Mouse (Mus musculus): Measurements from ENCODE around the gene Dmgdh.

The Dmgdh gene

DNA sequence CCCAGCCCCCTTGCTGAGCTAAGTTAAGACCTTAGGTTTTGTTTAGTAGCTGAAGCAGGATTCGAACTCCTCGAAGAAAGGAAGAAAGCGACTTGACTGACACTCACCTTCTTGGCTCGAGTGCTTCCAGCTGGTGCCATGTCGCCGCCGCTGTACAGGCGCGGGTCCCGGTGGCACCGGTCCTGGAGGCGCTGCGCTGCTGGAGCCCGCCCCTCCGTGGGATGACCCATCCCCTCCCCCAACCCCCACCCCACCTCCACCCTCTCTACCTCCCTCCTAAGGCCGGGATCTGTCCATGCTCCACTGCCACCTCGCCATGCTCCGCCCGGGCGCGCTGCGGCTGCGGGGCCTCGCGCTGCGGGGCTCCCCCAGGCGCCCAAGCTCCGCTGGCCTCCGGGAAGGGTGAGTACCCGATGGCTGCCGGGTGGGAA, at the start of gene Dmgdh, which contains the start of gene Bhmt2:
Gene Dmgdh (plus strand): TSS at position 303 of the 431 bp plus-strand sequence.
Gene Bhmt2 (minus strand): TSS at position 172 of the 431 bp plus-strand sequence.
- no peak for DNase-seq (ENCODE audit: low read depth)

DNA sequence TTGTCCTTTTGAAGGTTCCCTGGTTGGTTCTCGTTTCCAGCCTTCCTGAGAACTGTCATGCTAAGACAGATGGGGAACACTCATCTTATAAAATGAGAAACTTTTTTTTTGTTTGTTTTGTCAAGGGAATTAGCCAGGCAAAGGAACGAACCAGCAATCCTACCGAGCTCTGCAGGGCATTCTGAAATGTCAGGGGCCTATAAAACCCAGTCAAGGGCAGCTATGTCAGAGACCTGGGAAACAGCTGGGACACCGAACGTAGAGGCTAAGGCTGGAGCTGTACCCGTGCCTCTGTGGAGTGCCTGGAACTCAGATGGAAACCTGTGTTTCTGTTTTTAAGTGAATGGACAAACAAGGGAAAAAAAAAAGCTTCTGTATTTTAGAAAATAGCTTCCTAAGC, 45.4 kb upstream of the Dmgdh start:
- no peak for DNase-seq (ENCODE audit: low read depth)

DNA sequence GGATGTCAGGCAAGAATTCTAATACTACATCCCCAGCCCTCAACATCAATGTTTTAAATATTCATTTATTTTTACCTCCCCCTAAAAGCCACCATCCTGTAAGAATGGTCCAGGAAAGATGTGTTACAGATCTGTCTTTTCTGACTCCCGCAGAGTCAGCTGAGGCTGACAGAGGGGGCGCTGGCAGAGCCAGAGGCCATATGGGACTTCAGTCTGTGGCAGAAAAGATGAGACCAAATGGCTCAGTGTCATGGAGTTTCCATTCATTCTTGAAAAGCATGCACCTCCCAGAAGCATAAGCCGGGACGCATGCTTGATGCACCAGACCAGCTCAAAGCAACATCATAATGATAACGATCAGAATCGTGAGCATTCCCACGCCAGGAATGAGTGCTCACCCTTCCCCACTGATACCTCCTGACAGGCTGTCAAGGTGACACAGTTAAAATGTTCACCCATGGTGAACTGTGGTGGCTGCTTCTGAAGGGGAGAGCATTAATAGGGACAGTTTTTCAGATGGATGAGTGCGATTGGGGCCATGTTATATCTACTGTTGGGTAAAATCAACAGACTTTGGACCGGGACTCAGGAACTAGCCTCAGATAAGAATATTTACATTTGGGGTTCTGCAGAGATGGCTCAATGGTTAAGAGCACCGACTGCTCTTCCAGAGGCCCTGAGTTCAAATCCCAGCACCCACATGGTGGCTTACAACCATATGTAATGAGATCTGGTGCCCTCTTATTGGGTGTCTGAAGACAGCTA, 43.1 kb upstream of the Dmgdh start:
- DNase-seq (ENCODE audit: low read depth) = no peak

DNA sequence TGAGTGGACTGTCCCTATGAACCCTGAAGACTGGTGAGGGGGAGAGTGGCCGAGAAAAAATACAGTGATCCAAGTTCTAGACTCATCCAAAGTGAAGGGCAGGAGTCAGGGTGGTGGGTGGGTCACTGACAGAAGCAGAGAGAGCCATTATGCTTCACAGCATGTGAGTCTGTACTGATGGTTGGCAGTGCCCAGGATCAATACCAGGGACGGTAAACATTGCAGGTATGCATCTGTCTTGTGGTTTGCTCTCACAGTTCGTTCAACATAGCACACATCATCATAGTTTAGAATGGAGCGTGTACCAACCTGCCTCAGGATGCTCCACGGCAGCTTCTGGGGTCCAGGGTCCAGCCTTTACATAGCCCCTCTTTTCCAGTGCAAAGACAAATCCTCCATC, 41.3 kb upstream of the Dmgdh start:
- DNase-seq (ENCODE audit: low read depth) = no peak

- DNase-seq (ENCODE audit: low read depth) = no peak
Measured at GRCm38 (mm10) chr13:93636561-93636960, 37.7 kb upstream of the Dmgdh start.

DNA sequence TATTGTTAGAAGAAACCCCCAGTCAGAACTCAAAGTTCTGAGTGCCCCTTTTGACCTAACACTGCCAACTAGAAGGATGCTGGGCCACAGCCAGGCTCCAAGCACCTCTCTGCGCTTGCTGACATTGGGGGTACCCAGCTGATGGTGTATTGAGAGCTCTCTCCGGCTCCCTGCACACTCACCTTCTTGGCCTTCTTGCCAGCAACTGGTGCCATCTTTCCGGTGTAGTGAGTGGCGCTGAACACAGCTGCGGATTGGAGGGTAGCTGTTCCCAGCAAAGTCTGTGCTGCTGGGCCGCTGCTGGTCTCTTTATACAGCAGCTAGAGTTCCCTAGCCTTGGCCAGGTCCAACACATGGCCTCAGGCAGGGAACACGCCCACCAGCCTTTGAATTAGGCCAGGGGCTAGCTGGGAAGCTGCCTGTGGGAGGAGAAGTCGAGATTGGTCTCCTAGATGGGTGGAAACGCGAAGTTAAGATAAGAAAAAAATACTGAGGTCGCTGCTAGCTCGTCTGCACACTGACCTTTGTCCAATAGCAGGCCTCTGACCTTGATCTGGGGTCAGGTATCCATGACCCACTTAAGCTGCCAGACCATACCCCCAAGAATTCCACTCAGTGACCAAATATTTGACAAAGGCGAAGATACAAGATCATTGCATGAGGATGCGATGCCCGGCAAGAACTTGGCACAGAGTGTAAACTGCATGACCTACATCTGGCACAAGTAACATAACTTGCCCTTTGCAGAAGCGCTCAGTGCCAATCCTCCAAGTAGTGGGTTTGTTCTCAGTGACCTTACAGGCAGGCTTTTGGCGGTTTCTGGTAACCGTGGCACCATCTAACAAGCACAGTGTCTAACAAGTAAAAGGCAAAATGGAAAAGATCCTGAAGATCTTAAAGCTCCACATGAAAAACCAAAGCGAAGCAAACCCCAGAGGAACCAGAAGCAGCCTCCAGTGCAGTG, 36.7 kb upstream of the Dmgdh start, which contains the start of gene Bhmt:
Gene Bhmt (minus strand): TSS at position 680 of the 964 bp plus-strand sequence.
- no peak for DNase-seq (ENCODE audit: low read depth)

DNA sequence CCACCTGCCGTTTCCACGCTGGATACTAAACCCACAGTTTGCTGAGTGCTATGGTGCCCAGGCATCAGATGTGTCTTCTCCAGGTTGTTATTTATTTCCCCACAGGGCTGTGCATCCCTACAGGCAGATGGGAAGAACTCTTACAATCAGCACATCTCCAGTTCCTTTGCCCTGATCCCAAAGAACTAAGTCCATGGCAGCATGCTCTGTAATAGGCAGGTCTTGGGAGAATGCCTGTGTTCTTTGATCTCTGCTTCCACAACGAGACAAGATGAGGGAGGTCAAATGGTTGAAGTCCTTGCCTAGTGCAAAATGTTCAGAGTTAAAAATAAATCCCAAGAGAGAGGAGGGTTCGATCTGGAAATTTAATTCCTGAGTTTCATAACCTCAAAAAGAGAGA, 34.6 kb upstream of the Dmgdh start:
- DNase-seq (ENCODE audit: low read depth) = no peak

DNA sequence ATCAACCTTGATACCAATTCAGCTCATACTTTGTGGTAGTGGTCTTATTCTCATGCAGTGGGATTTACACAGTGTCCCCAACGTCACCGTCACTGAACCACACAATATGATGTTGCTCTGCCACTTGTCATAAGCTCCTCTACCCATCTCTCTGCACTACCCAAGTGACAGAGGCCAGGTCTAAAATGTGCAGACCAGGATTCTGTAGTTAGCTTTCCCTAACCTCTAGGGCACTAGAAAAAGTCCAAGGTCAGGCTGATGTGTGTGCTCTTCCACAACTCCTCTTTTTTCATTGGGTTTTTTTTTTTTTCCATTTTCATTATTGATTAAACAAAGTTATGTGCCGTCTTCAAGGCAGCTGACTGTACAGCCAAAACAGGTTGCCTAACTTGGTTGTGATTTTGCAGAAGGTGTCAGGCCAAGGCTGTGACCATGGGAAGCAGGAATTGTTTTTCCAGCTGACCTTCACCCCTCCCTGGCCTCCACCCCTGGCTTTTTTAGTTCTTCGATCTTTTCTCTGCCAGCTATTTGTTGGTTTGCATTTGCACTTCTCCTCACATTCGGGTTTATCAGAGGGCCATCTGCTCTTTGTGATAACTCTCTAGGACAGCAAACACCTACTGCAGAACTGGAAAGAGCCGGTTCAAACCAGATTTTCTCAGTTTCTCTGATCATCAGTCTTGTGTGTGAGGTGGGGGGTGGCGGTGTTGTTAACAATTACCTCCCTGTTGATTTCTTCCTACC, 25.7 kb upstream of the Dmgdh start:
- DNase-seq (ENCODE audit: low read depth) = no peak

DNA sequence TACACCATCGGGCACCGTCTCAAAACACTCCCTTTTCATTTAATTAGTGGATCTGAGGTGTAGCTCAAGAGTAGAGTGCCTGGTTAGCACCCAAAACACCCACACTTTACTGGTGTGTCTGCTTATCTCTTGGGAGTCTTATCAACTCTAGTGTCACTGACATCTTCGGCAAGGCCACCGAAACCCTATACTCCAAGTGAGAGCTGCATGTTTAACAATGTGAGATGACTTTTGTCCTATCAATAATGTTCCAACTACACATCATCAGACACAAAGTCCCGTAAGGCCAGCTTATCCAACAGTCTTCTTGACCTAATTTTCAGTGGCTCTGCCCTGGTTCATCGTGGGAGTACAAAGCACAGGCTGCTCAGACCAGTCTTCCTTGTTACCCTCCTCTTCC, 20.9 kb upstream of the Dmgdh start:
- DNase-seq (ENCODE audit: low read depth) = no peak

DNA sequence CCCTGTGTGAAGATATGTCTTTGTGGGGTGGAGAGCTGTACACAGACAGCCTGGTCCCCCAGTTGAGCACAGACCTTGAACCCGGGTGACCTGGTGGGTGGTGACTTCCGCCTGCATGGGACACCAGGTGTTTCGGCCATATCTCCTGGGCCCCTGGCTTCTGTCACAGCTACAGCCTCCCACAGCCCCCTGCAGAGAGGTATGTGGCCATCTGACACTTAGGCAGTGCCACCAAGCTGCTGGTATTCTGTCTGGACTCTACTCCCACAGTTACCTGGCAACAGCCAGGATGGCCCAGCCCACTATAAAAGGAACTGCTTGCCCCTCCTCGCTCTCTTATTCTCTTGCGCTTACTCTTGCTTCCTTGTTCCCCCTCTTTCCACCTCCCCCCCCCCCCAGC, 16.3 kb upstream of the Dmgdh start:
- DNase-seq (ENCODE audit: low read depth) = no peak

GRCm38 (mm10) chr13:93667586-93667985, 6.6 kb upstream of the Dmgdh start:
- DNase-seq (ENCODE audit: low read depth) = no peak

DNA sequence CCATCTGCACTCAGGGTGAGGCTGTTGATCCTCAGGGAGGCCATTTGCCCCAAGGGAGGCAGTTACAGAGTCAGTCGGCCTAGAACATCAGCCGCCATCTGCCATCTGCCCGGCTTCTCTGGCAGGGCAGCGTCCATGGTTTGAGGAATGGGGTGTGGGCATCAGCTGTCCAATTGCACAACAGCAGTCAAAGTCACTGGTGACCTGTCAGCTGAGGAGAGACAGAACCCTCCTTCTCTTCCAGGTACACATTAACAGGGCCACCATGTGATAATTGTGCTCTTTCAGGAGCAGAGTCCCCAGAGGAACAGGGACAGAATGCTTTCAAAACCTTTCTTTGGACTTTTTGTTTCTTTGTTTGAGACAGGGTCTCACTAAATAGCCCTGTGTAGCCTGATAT, 1.9 kb upstream of the Dmgdh start:
- DNase-seq (ENCODE audit: low read depth) = no peak

DNA sequence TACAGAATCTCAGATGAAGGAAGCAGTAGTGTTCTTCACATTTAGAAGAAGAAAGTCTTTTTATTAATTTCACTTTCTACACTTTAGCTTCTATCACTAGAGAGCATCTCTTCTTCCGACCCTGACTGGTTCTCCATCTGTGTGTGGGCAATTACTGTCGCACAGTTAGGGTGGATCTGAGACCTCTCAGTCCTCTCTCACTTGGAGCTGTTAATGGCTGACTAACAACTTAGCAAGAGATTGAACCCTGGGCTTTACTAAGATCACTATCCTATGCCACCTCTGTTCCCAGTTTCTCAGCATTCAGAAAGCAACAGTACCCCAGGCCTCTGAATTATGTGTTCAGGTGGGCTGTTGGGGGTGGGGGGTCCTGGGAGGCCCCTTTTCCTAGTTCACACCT, 937 bp upstream of the Dmgdh start:
- no peak for DNase-seq (ENCODE audit: low read depth)

GRCm38 (mm10) chr13:93676864-93677263, 2.6 kb downstream of the Dmgdh start:
- no peak for DNase-seq (ENCODE audit: low read depth)

DNA sequence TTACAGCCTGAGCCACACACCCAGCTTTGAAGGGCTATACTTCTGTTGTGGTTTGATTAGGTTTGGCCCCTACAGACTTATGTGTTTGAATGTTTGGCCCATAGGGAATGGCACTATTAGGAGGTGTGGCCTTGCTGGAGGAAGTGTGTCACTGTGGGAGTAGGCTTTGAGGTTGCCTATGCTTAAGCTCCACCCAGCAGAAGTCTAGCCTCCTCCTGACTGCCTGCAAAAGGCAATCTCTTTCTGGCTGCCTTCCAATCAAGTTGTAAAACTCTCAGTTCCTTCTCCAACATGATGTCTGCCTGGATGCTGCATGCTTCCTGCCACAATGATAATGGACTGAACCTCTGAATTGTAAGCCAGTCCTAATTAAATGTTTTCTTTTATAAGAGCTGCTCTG, 9.1 kb downstream of the Dmgdh start:
- DNase-seq (ENCODE audit: low read depth) = no peak

GRCm38 (mm10) chr13:93685226-93685625, 11.0 kb downstream of the Dmgdh start:
- DNase-seq (ENCODE audit: low read depth) = no peak

GRCm38 (mm10) chr13:93687321-93687720, 13.1 kb downstream of the Dmgdh start:
- DNase-seq (ENCODE audit: low read depth) = no peak

GRCm38 (mm10) chr13:93689566-93689965, 15.3 kb downstream of the Dmgdh start:
- no peak for DNase-seq (ENCODE audit: low read depth)

GRCm38 (mm10) chr13:93690821-93691220, 16.6 kb downstream of the Dmgdh start:
- no peak for DNase-seq (ENCODE audit: low read depth)

DNA sequence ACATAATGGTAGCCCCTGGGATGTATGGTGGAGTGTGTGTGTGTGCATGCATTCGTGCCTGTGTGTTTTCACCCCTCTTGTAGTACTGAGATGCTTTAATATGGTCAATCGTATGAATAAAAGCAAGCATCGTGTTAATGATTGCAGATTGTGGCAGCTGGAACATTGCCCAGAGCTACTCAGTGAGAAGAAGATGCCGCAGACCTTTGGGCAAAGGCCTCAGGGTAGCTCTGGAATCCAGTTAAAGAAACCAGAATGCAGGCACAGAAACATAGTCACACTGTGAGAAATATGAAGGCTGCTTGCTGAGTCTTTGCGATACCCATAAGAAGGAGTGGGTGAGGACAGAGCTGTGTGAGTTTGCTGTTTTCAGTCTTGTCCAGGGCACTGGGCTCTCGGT, 24.6 kb downstream of the Dmgdh start:
- no peak for DNase-seq (ENCODE audit: low read depth)

GRCm38 (mm10) chr13:93705697-93706096, 31.5 kb downstream of the Dmgdh start:
- DNase-seq (ENCODE audit: low read depth) = no peak

GRCm38 (mm10) chr13:93707271-93707670, 33.0 kb downstream of the Dmgdh start:
- DNase-seq (ENCODE audit: low read depth) = no peak
